Mouse (Mus musculus) spleen, adult 2 months (tissue): Measurements from ENCODE around the gene Casq2. TPM values are rescaled to one million over a fixed set of nuclear protein-coding genes. Genes with fewer than 3 reads are reported as not detected.
A peak's percentile ranks its signal among the peaks of the same experiment; 100 is the strongest.

Experiments used
- DNase-seq, 2 experiments: peaks; one replicate each; pipeline versions ENCODE4 v3.0.0 to v3.0.0-alpha.2; 2012 to 2021; ENCODE audit warnings: low spot score in 2 of 2, low read depth in 1 of 2
- H3K27ac ChIP-seq: fragments of 200-500 bp; 2 replicates; pipeline ENCODE4 v1.5.1; 2012; ENCODE audit warnings: low read length, inconsistent platforms; ENCODE audit not compliant: insufficient read depth
- H3K27me3 ChIP-seq: fragments of 200-500 bp; 2 replicates; pipeline ENCODE4 v1.6.1; 2012; ENCODE audit warnings: mild to moderate bottlenecking, moderate library complexity, low read length, inconsistent platforms; ENCODE audit not compliant: control insufficient read depth, insufficient read depth
- H3K36me3 ChIP-seq: fragments of 200-500 bp; 2 replicates; pipeline ENCODE4 v1.6.1; 2012; ENCODE audit warnings: mild to moderate bottlenecking, low read length, inconsistent platforms; ENCODE audit not compliant: control insufficient read depth, insufficient read depth
- H3K4me1 ChIP-seq: fragments of 200-500 bp; 2 replicates; pipeline ENCODE4 v1.6.1; 2011; ENCODE audit warnings: inconsistent platforms; ENCODE audit not compliant: control insufficient read depth, insufficient read depth, insufficient read length
- H3K4me3 ChIP-seq: fragments of 200-500 bp; 2 replicates; pipeline ENCODE4 v1.5.1; 2011; ENCODE audit warnings: mild to moderate bottlenecking, inconsistent platforms; ENCODE audit not compliant: insufficient read depth, insufficient read length; ENCODE audit errors: extremely low read depth
- CTCF ChIP-seq: fragments of 200-500 bp; IDR thresholded peaks from 2 replicates; pipeline ENCODE4 v1.5.1; 2011; ENCODE audit warnings: mild to moderate bottlenecking, inconsistent platforms; ENCODE audit not compliant: insufficient read depth, insufficient read length, insufficient replicate concordance; ENCODE audit errors: extremely low read depth
- POLR2A ChIP-seq: fragments of 200-500 bp; IDR thresholded peaks from 2 replicates; pipeline ENCODE4 v1.6.1; 2011; ENCODE audit warnings: low read depth, low read length, inconsistent platforms
- WGBS: fragments of 180-500 bp; shearing (Covaris S2); methylation state at CpG from one replicate; pipeline ENCODE4 v1.1.7; 2018; 5-methylcytosine and 5-hydroxymethylcytosine counted together
- polyA plus RNA-seq: library from polyadenylated mRNA; depleted of rRNA; stranded (reverse); fragments of >200 nt; gene quantifications from 2 replicates; pipeline ENCODE4 v1.2.3, GENCODE M21; 2012

Casq2 gene
- polyA plus RNA-seq, 1 experiment = 0.21 TPM

DNA sequence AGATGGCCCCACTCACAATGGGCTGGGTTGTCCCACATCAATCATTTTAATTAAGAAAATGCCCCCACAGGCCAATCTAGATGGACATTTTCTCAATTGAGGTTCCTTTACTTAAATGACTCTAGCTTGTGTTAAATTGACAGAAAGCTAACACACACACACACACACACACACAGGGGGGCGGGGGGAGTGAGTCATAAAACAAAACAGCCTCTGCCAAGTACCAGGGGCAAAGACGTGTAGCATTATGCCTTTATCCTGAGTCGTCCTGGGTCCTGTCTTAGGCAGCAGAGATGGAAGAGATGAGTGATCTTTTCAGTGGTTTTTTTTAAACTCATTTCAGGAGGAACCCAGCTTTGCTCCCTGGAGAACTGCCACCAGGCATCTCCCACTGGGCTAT is 34.2 kb upstream of the Casq2 start:
- H3K36me3 ChIP-seq = no peaks in the 10 kb centered on the region
- 80% methylated on average over 3 of the region's 3 CpGs for WGBS
- no peaks in the 10 kb centered on the region for H3K27me3 ChIP-seq
- DNase-seq = no peak
- TF ChIP-seq POLR2A = no peak
- H3K4me3 ChIP-seq = no peak overlapping the region
- no peaks in the 10 kb centered on the region for H3K4me1 ChIP-seq
- no peak overlapping the region for H3K27ac ChIP-seq

DNA sequence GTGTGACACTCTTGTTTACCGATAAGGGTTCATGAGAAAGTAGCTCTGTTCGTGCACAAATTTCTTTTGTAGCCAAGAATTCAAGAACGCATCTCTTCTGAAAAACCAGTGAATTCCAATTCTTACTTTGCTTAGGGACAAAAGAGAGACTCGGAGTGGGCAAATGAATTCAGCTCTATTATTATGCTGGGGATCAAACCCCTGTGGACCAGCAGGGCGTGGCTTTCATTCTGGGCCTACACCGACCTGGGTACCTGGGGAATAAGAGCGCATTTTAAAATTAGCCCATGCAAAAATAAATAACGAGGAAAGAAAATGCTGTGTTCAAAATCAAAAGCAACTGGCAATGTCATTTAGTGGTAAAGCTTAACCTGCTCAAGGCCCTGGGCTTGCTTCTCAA is 32.9 kb upstream of the Casq2 start:
- H3K4me3 ChIP-seq = no peak overlapping the region
- no peak overlapping the region for H3K27ac ChIP-seq
- 79% methylated on average over 8 of the region's 8 CpGs for WGBS
- TF ChIP-seq POLR2A = no peak
- TF ChIP-seq CTCF = no peak
- no peaks in the 10 kb centered on the region for H3K27me3 ChIP-seq
- DNase-seq = no peak
- no peaks in the 10 kb centered on the region for H3K36me3 ChIP-seq
- no peaks in the 10 kb centered on the region for H3K4me1 ChIP-seq

DNA sequence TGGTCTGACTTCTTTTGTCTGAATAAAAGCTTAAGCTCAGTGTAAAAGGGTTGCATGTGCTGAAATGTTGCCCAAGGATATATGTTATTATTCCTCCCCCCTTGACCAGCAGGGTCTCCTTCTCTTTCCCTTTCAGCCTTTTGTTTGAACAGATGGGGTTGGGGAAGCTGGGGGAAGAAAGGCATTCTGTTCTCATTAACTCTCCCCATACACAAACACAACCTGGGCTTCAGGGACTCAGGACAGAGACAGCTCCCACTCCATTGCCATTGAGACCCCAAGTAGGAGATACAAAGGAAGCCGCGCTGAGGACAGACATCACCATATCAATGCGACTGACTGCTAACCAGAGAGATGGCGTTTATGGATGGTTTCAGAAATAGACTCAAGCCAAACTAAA is 30.3 kb upstream of the Casq2 start:
- whole genome bisulfite sequencing = 88% methylated on average over 4 of the region's 4 CpGs
- no peaks in the 10 kb centered on the region for H3K36me3 ChIP-seq
- H3K4me1 ChIP-seq = no peaks in the 10 kb centered on the region
- no peak for TF ChIP-seq CTCF
- H3K27ac ChIP-seq = no peak overlapping the region
- no peak overlapping the region for H3K4me3 ChIP-seq
- DNase-seq = no peak
- H3K27me3 ChIP-seq = no peaks in the 10 kb centered on the region

DNA sequence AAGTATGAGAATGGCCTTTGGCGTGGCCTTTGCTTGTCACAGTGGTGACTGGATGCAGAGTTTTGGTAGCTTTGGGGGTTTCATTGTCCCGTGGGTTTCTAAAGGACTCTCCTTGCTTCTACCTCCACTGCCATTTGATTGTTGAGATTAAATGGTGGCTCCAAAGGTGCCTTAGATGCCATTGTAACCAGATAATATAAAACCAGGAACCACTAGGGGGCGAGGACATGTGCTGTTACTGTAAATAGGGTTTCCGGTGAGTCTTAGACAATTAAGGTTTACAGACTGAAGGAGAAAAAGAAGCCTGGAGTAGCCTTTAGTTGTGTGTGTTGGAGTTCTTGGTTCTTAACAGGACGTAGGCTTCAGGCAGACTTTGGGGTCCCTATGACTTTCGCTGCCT is 26.1 kb upstream of the Casq2 start:
- Histone ChIP-seq H3K4me3 (no peak overlapping the region), H3K27ac (no peak overlapping the region), H3K4me1 (no peaks in the 10 kb centered on the region), H3K36me3 (no peaks in the 10 kb centered on the region), H3K27me3 (no peaks in the 10 kb centered on the region)
- TF ChIP-seq POLR2A (no peak), CTCF (no peak)
- no peak for DNase-seq
- WGBS = 82% methylated on average over 6 of the region's 6 CpGs

DNA sequence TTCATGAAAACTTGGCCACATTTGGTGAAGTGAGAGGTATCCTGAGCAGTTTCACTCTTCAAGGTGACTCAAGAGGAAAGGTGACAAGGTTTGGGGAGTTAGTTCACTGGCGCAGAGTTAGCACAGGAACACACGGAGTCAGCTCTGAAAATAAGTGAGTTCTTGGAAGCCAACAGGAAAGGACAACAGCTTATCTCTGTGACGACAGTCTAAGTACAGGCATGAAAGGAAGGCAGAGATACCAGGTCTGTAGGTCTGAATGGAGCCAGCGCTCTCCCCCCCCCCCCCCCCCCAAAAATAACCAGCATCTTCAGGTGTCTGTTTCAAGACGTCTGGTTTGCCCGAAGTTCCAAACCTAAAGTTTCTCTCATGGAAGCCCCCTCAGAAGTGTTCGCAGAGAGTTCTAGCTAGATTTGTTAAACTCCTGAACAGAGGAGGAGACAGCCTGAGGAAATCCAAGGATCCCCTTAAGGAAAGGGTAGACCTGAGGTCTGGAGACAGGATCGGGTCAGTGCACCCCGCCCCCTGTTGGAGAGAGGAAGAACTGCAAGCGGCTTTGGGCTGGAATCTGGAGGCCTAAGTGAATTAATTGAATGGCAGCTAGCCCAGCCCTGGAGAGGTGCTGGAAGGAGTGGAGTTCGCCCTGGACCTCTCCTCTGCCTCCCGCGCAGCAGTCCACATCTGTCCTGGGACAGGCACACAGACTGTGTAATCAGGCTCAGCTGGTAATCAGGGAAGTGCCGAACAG is 24.1 kb upstream of the Casq2 start:
- Histone ChIP-seq H3K4me3 (no peak overlapping the region), H3K36me3 (no peaks in the 10 kb centered on the region), H3K27ac (no peak overlapping the region), H3K27me3 (no peaks in the 10 kb centered on the region), H3K4me1 (no peaks in the 10 kb centered on the region)
- TF ChIP-seq CTCF (peak; percentile 46; the same call in 1 of the 2 replicates), POLR2A (no peak)
- 47% methylated on average over 14 of the region's 14 CpGs for WGBS
- DNase-seq = peak in 1 of 2 experiments; percentile 10

DNA sequence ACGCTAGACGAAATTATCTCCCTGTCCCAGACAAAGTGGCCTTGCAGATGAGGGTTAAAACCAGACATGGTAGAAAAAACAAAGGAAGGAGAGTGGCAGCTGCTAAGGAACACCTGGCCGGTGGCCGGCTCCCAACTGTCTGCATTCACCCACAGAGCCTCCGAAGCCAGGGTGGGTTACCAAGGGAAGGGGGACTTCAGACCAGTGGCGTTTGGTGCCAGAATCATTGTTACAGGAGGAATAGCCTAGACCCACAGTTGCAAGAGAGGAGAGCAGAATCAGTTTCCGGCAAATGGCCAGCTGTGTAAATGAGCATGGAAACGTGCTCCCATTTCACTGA is 23.6 kb upstream of the Casq2 start:
- DNase-seq = no peak
- WGBS = 80% methylated on average over 8 of the region's 8 CpGs

DNA sequence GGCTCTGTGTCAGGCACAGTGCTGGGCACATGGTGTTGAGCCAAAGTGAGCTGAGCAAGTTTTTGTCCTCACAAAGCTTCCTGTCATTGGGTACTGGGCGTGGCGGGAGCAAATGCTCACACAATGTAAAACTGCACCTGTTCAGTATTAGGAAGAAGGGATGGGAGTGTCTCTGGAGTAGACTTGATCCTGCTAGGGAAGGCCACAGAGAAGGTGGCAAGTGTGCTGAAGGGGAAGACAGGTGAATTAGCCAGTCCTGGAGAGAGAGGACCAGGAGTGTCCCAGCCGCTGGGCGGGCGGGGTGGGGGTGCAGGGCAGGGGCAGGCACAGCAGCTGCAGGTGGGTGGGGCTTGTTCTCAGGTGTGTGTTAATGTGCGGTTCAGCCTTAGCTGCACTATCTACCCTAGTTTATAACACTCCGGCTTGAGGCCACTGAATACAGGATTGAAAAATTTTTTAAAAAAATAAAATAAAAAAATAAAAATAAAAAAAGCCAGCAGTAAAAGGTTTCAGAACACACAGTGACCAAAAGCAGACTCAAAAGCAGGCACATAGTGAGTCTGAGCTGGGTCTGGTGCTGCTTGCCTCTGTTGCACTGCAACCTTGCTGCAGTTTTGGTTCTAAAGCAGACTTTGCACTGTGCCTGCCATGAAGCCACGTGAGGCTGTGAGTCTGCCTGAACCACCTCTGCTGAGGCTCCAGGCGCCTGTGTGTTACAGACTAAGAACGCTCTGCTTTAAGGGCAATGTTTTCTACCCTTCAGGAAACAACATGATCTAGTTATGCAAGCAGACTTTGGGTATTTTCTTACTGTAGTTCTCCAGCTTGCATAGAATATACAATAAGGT is 22.7 kb upstream of the Casq2 start:
- no peak overlapping the region for H3K27ac ChIP-seq
- H3K4me3 ChIP-seq = no peak overlapping the region
- no peaks in the 10 kb centered on the region for H3K4me1 ChIP-seq
- no peak for TF ChIP-seq POLR2A
- TF ChIP-seq CTCF = no peak
- H3K27me3 ChIP-seq = no peaks in the 10 kb centered on the region
- DNase-seq = no peak
- H3K36me3 ChIP-seq = no peaks in the 10 kb centered on the region
- WGBS = 89% methylated on average over 10 of the region's 10 CpGs

More for the DNA sequence above, 23.6 kb upstream of the Casq2 start:
- no peaks in the 10 kb centered on the region for H3K36me3 ChIP-seq
- TF ChIP-seq POLR2A = no peak
- TF ChIP-seq CTCF = no peak
- no peak overlapping the region for H3K27ac ChIP-seq
- no peaks in the 10 kb centered on the region for H3K4me1 ChIP-seq
- no peak overlapping the region for H3K4me3 ChIP-seq
- H3K27me3 ChIP-seq = no peaks in the 10 kb centered on the region
